Mouse (Mus musculus) embryonic fibroblast, embryonic 13.5 days (primary cell): Measurements from ENCODE around the gene Chp1.

Source experiments
- CTCF ChIP-seq: IDR thresholded peaks from 2 replicates; pipeline ENCODE4 v1.5.1; 2011; ENCODE audit warnings: mild to moderate bottlenecking, control low read depth, low read length, moderate library complexity, borderline replicate concordance; ENCODE audit not compliant: insufficient read depth
- POLR2A ChIP-seq: IDR thresholded peaks from 2 replicates; pipeline ENCODE4 v1.6.1; 2011; ENCODE audit warnings: low read depth, mild to moderate bottlenecking, control low read depth, low read length, moderate library complexity

DNA sequence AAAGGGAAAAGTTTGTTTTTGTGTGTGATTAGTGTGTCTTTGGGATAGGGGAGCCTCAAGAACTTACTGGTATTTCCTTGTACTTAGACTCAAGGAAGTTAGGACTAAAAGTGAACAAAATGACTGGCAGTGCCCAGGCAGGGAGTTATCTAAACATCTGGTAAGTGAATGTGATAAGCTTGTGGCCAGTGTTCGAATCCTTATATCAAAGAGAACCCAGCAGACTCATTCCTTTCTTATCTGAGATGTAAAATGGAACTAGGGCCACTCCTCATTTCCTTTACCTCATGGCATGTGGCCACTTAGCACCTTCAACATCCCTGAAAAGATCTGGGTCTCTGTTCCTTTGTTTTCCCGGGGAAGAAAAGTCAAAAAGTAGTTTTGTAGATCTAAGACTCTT lies 56.4 kb downstream of the Chp1 start:
- TF ChIP-seq CTCF (no peak), POLR2A (no peak)
